Mouse (Mus musculus) embryonic fibroblast, embryonic 13.5 days (primary cell): ENCODE measurements around the gene Zfp420.

Source experiments
- CTCF ChIP-seq: IDR thresholded peaks from 2 replicates; pipeline ENCODE4 v1.5.1; 2011; ENCODE audit warnings: mild to moderate bottlenecking, control low read depth, low read length, moderate library complexity, borderline replicate concordance; ENCODE audit not compliant: insufficient read depth
- POLR2A ChIP-seq: IDR thresholded peaks from 2 replicates; pipeline ENCODE4 v1.6.1; 2011; ENCODE audit warnings: low read depth, mild to moderate bottlenecking, control low read depth, low read length, moderate library complexity

GRCm38 (mm10) chr7:29812244-29812643, 47.5 kb upstream of the Zfp420 start:
- TF ChIP-seq POLR2A (no peak), CTCF (no peak)
